Comparison of ENCODE assay signal across 10 mouse cellular contexts in the genomic region with DNA sequence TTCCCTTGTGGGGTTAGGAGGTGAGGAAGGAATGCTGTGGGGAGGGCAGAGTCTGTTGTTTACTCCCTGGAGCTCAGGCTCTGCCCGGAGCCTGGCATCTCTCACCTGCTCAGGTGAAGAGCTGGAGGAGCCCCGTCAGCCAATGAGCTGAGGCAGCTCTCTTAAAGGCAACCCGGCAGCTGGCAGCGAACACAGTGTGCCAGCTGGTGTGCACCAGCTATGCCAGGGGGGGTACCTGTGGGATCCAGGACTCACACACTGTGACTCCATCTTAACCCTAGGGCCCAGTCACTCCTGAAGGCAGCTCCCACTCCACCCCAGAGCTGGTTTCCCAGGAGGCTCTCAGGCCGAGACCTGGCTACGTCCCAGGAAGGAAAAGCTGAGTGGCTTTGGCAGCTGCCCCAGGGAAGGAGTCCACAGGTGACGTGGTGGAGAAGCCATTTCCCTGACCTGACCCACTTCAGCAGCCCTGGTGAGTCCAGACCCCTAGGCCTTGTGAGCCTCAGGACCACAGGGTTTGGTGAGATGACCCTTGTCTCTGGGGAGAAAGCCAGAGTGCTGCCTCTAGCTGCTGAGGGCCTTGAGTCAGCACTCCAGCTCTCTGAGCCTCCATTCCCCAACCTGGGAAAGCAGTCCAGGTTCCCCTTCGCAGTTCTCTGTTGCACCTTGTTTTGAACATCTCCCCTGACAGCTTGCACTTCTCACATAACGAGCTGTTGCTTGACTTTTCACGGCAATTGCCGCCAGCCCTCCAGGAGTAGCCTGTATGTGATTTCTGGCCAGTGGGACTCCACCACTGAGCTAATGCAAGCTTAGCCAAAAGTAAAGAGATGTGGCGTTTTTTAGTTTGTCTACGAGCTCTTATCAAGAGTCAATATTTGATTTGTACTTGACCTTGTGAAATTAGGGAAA. TPM values are rescaled to one million over a fixed set of nuclear protein-coding genes. Genes with fewer than 3 reads are reported as not detected.
DNase-seq lines count a peak whose midpoint lies in the region; ATAC-seq and TF ChIP-seq lines count a peak whose summit lies in the region.
"Had no signal": no experiment of that assay in that cellular context is flagged by ENCODE, and none has a peak within 500 bp of the region (broad histone marks: within the 10 kb centered on the region; RNA-seq: fewer than 3 reads in every experiment).

No protein-coding gene starts in this region.

- intact Hi-C loops in heart, adult 2 months (cut with DNase I), result no loop called here

- no peaks in the 10 kb centered on the region for H3K9me3 ChIP-seq in heart, embryonic 15.5 days (replicated peaks)
- no peaks in the 10 kb centered on the region for H3K9me3 ChIP-seq in liver, embryonic 11.5 days (ENCODE audit: control insufficient read depth, low read length)
- H3K9me3 ChIP-seq in forebrain, embryonic 11.5 days (ENCODE audit: control insufficient read depth, low read length), result no peaks in the 10 kb centered on the region

- no peak for ATAC-seq in heart, embryonic 15.5 days (replicated peaks; ENCODE audit: insufficient number of reproducible peaks, insufficient read depth, low FRiP score, low read depth)
- ATAC-seq in liver, embryonic 11.5 days (replicated peaks; ENCODE audit: low FRiP score), result peak; percentile 43; the same call in 1 of the 2 replicates
- ATAC-seq in forebrain, embryonic 11.5 days (replicated peaks; ENCODE audit: low FRiP score), result no peak
- ATAC-seq: CD4-positive, CD25-positive, alpha-beta regulatory T cell, adult 4 months had no signal

- H3K79me2 ChIP-seq in heart, adult 2 months (replicated peaks; ENCODE audit: control insufficient read depth, insufficient read depth, low read length), result no peaks in the 10 kb centered on the region

- TF ChIP-seq EP300 in heart, adult 2 months (IDR thresholded peaks at IDR 0.05; ENCODE audit: insufficient read depth, low read depth, low read length), result no peak

- no peak overlapping the region for H3K9ac ChIP-seq in heart, embryonic 15.5 days
- no peak overlapping the region for H3K9ac ChIP-seq in heart, adult 2 months (ENCODE audit: low read depth, low read length)
- H3K9ac ChIP-seq in liver, embryonic 11.5 days (ENCODE audit: low read depth, low read length), result no peak overlapping the region
- no peak overlapping the region for H3K9ac ChIP-seq in forebrain, embryonic 11.5 days (ENCODE audit: low read length)

- H3K36me3 ChIP-seq in heart, embryonic 15.5 days, result no peaks in the 10 kb centered on the region
- H3K36me3 ChIP-seq in heart, adult 2 months (ENCODE audit: control insufficient read depth, insufficient read depth, low read length), result no peaks in the 10 kb centered on the region
- H3K36me3 ChIP-seq in liver, embryonic 11.5 days (ENCODE audit: control insufficient read depth, insufficient read depth, low read length), result no peaks in the 10 kb centered on the region
- H3K36me3 ChIP-seq in small intestine, adult 2 months (ENCODE audit: control insufficient read depth, insufficient read depth, low read length), result no peaks in the 10 kb centered on the region
- H3K36me3 ChIP-seq in forebrain, embryonic 11.5 days (ENCODE audit: control insufficient read depth, insufficient read depth, low read length), result no peaks in the 10 kb centered on the region

- H3K4me1 ChIP-seq in heart, embryonic 15.5 days (replicated peaks), result no peaks in the 10 kb centered on the region; the same call in 1 of the 2 replicates
- no peaks in the 10 kb centered on the region for H3K4me1 ChIP-seq in heart, adult 2 months (ENCODE audit: control insufficient read depth, insufficient read depth, low read length)
- peaks cover 13% of the 10 kb centered on the region for H3K4me1 ChIP-seq in liver, embryonic 11.5 days (replicated peaks; ENCODE audit: control insufficient read depth, insufficient read depth, low read length)
- H3K4me1 ChIP-seq in small intestine, adult 2 months (ENCODE audit: control insufficient read depth, insufficient read depth, insufficient read length, low read length), result peaks cover 3% of the 10 kb centered on the region; the same call in 1 of the 2 replicates
- H3K4me1 ChIP-seq in forebrain, embryonic 11.5 days (replicated peaks; ENCODE audit: control insufficient read depth, insufficient read depth, low read length), result no peaks in the 10 kb centered on the region
- H3K4me1 ChIP-seq: megakaryocyte, embryonic 14.5 days had no signal

- DNase-seq in heart, adult 2 months, result no peak
- DNase-seq in cerebellum, postnatal 10 days, result peak; percentile 53 to 63
- DNase-seq in liver, embryonic 11.5 days (ENCODE audit: low spot score), result no peak
- DNase-seq in forebrain, embryonic 11.5 days (ENCODE audit: low spot score), result no peak
- no peak for DNase-seq in thymus, postnatal 4 days
- no peak for DNase-seq in frontal cortex, postnatal 25 days (ENCODE audit: low spot score in 2 of 2)

- no peaks in the 10 kb centered on the region for H3K27me3 ChIP-seq in heart, embryonic 15.5 days
- H3K27me3 ChIP-seq in heart, adult 2 months (ENCODE audit: control insufficient read depth, insufficient read depth, low read length), result no peaks in the 10 kb centered on the region
- H3K27me3 ChIP-seq in liver, embryonic 11.5 days (replicated peaks; ENCODE audit: control insufficient read depth, insufficient read depth, low read length), result no peaks in the 10 kb centered on the region
- no peaks in the 10 kb centered on the region for H3K27me3 ChIP-seq in small intestine, adult 2 months (ENCODE audit: control insufficient read depth, insufficient read depth, low read length)
- no peaks in the 10 kb centered on the region for H3K27me3 ChIP-seq in forebrain, embryonic 11.5 days (ENCODE audit: control insufficient read depth, insufficient read depth, low read length)

- TF ChIP-seq POLR2A in heart, adult 2 months (IDR thresholded peaks at IDR 0.05; ENCODE audit: insufficient read depth, low read depth, low read length), result no peak
- TF ChIP-seq POLR2A in small intestine, adult 2 months (IDR thresholded peaks at IDR 0.05; ENCODE audit: low read depth, low read length), result no peak

- WGBS in heart, embryonic 15.5 days, result 65% methylated on average over 13 of the region's 13 CpGs
- WGBS in heart, adult 2 months, result 72% methylated on average over 13 of the region's 13 CpGs
- 69% methylated on average over 13 of the region's 13 CpGs for WGBS in liver, embryonic 11.5 days
- 26% methylated on average over 13 of the region's 13 CpGs for WGBS in small intestine, adult 2 months
- WGBS in forebrain, embryonic 11.5 days, result 82% methylated on average over 13 of the region's 13 CpGs

- no peak overlapping the region for H3K4me2 ChIP-seq in heart, embryonic 15.5 days
- no peak overlapping the region for H3K4me2 ChIP-seq in liver, embryonic 11.5 days
- no peak overlapping the region for H3K4me2 ChIP-seq in forebrain, embryonic 11.5 days (ENCODE audit: low read depth, low read length, severe bottlenecking)

- H3K4me3 ChIP-seq in heart, embryonic 15.5 days, result no peak overlapping the region
- H3K4me3 ChIP-seq in heart, adult 2 months, result no peak overlapping the region
- no peak overlapping the region for H3K4me3 ChIP-seq in liver, embryonic 11.5 days (ENCODE audit: low read depth, low read length)
- H3K4me3 ChIP-seq in small intestine, adult 2 months (ENCODE audit: low read depth, low read length), result peak overlapping the region; percentile 50
- no peak overlapping the region for H3K4me3 ChIP-seq in forebrain, embryonic 11.5 days (ENCODE audit: low read depth, low read length)
- H3K4me3 ChIP-seq: megakaryocyte, embryonic 14.5 days had no signal

- TF ChIP-seq CTCF in heart, adult 2 months (IDR thresholded peaks at IDR 0.05), result no peak
- no peak for TF ChIP-seq CTCF in small intestine, adult 2 months (IDR thresholded peaks at IDR 0.05; ENCODE audit: extremely low read depth, insufficient read length, insufficient replicate concordance, low read depth, low read length)

- H3K27ac ChIP-seq in heart, embryonic 15.5 days, result 0 out of 2 replicates have a peak overlapping the region, but pooled peaks have one; percentile 7
- H3K27ac ChIP-seq in heart, adult 2 months, result no peak overlapping the region
- H3K27ac ChIP-seq in liver, embryonic 11.5 days (ENCODE audit: low read depth, low read length), result peak overlapping the region; percentile 38; the same call in 1 of the 2 replicates
- H3K27ac ChIP-seq in small intestine, adult 2 months (ENCODE audit: insufficient read depth, low read depth, low read length), result peak overlapping the region; percentile 17
- no peak overlapping the region for H3K27ac ChIP-seq in forebrain, embryonic 11.5 days (ENCODE audit: low read depth, low read length)

RNA-seq across cellular contexts. Expression of gene Larp1, which starts 35.6 kb away (rescaled TPM):
- polyA plus RNA-seq in heart, embryonic 15.5 days (2015; fragmentation: Nextera tagmentation; extraction: Ambion mirVana), result 11.3 and 15.7 TPM in 2 replicates
- 10 to 100 TPM; 57.4 to 63.4 TPM for total RNA-seq in heart, adult 2 months (2021)
- polyA plus RNA-seq in heart, adult 2 months (2012; rRNA removed), result 26.5 and 35.7 TPM in 2 replicates
- 37.2 and 43.0 TPM in 2 replicates for polyA plus RNA-seq in liver, embryonic 11.5 days (2014; fragmentation: Nextera tagmentation; extraction: Ambion mirVana)
- 16.9 and 25.9 TPM in 2 replicates for polyA plus RNA-seq in small intestine, adult 2 months (2012; rRNA removed)
- polyA plus RNA-seq in forebrain, embryonic 11.5 days (2014; fragmentation: Nextera tagmentation; extraction: Ambion mirVana), result 20.5 and 22.3 TPM in 2 replicates

Comparison
In these comparisons a context has a peak if more than half of its experiments do, and no peak if none do; other contexts are left out.
1. H3K27ac ChIP-seq: peak in heart, embryonic 15.5 days (single experiment), liver, embryonic 11.5 days (single experiment) and small intestine, adult 2 months (single experiment); none in heart, adult 2 months (single experiment) and forebrain, embryonic 11.5 days (single experiment).
2. DNase-seq: peak in cerebellum, postnatal 10 days (2 of 2); none in heart, adult 2 months (0 of 2), liver, embryonic 11.5 days (single experiment), forebrain, embryonic 11.5 days (single experiment), thymus, postnatal 4 days (single experiment) and frontal cortex, postnatal 25 days (0 of 2).